Mouse (Mus musculus) gastrocnemius, postnatal 25 days (tissue): Measurements from ENCODE around the gene Ntmt1. TPM values are rescaled to one million over a fixed set of nuclear protein-coding genes. Genes with fewer than 3 reads are reported as not detected.

Source experiments
- DNase-seq: peaks from one replicate; pipeline ENCODE4 v3.0.0; 2022
- total RNA-seq, 2 experiments: library from RNA; stranded (reverse); gene quantifications; 1 replicate in 1 of 2; 2 replicates in 1 of 2; pipeline ENCODE4 v1.2.3; 2021

Gene Ntmt1
- total RNA-seq, 2 experiments from 2014 or later: 15.6 to 16.2 TPM

DNA sequence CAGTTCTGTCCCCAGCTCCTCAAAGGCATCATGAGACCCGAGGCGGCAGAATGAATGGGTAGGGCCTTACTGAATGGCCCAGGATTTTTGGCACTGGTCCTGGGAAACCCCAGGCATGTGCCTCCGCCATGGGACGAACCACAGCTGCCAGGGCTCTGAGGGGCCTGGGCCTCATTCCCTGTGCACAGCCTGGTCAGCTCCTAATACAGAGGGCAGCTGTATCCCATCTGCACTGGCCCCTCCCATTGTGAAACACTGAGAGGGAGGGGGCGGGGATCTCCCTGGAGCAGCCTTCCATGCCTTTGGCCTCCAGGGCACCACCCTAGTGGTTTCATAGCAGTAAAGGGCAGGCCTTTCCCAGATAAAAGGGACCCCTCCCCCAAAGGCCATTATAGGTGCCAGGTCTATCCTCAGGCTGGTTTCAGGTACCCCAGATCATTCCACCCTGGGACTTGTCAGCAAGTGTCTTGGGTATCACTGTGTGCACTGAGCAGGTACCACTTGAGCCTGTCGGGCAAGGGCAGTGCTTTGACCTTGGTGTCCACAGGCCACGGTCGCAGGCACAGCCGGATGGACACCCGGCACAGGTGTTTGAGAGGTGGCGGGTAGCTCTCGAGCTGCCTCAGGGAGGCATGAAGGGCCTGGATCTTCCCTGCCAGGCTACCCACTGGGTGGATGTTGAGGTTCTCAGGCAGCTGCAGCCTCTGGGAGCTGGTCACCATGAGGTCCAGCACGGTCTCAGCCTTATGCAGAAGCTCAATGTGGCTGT, 15.9 kb downstream of the Ntmt1 start:
- peak; percentile 40 for DNase-seq

DNA sequence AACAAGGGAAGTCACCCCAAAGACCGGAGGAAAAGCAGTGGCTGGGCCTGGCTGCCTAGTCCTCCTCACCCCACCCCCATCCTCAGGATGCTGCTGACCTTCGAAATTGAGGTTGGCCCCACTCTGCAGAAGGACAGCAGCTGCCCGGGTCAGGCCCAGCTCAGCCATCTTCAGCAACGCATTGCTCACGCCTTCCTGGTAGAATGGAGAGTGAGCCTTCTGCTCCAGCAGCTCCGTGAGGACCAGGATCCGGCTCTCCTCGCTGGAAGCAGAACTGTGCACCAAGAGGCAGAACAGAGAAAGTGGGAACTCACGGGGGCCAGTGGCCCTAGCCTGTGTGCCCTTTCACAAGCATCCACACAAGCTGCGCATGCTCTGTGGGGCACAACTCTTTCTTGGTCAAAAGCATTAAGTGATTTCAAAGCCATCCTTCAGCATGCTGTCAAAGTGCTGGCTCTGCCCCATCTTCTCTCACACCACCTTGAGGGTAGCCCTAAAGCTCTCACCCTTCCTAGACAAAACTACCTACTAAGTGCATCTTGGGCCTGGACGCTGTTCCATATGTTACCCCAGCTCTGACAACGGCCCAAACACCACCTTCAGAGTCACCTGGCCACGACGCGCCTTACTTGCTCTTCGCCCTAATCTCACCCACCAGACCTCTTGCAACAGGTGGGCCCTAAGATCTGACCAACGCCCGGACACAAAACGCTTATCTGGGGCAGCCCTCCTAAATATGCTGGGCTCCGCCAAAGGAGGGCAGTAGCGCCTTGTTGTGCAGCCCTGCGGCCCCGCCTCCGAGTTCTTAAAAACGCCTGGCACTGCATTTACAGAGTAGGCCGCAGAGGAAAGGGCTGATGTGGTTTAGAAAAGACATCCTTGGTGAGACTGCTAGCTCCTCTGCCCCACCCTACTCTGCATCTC, 19.5 kb downstream of the Ntmt1 start:
- peak; percentile 35 for DNase-seq

DNA sequence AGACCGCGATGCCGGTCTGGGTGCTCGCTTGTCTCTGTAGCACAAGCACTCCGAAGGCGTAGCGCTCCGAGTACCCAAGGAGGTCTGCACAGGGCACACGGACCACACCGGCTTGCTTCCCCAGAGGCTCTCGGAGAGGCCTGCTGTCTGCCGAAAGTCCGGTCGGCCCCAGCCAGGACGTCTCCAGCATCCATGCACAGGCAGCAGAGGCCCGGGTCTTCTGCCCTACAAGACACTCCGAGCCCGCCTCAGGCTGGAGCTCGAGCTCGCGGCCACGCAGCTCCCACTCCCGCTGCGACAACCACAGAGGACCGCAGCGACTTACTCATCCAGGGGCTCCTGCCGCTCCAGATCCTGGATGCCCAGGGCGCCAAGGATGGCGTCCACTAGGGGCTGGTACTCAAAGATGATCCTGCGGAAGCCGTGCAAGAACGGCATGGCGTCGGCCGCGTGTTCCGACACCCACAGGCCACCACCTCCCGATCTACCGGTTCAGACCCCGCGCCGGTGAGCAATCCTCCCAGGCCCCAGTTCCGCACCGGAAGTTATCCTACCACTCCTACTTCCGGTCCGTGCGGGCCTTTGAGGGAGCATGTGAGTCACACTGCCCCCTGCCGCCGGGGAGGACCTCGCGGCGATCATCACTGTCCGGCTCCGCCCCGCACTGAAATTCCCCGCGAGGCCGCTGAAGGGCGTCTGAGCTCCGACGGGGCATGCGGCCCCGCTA, 20.3 kb downstream of the Ntmt1 start:
- peak; percentile 91 for DNase-seq

GRCm38 (mm10) chr2:30829315-30829714, 21.7 kb downstream of the Ntmt1 start:
- DNase-seq: no peak

DNA sequence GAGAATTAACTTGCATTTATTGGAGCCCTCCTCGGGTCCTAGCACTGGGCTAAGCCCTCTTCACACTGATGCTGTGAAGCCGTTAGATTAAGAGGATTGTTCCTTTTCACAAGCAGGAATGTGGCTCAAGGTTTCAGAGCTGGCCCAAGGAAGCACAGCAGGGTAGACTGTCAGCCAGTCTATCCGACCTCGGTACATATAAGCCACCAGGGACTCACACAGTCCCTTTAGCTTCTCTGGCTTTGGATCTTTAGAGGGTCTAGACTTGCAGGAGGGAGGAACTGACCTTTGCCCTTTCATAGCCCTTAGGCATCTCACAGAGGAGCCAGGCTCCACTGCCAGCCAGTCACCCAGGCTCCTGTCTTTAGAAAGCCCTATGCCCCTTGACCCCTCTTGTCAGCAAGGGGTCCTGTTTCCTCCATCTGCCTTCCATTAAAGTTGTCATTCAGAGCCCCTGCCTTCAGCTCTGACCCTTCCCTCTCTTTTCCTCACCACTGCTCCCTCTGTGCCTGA, 22.7 kb downstream of the Ntmt1 start, which contains the start of gene Asb6:
Asb6 (minus strand) TSS at position 51 of the 513 bp plus-strand sequence.
- DNase-seq: no peak

- DNase-seq: no peak
Measured at GRCm38 (mm10) chr2:30833644-30834043, 26.0 kb downstream of the Ntmt1 start.

DNA sequence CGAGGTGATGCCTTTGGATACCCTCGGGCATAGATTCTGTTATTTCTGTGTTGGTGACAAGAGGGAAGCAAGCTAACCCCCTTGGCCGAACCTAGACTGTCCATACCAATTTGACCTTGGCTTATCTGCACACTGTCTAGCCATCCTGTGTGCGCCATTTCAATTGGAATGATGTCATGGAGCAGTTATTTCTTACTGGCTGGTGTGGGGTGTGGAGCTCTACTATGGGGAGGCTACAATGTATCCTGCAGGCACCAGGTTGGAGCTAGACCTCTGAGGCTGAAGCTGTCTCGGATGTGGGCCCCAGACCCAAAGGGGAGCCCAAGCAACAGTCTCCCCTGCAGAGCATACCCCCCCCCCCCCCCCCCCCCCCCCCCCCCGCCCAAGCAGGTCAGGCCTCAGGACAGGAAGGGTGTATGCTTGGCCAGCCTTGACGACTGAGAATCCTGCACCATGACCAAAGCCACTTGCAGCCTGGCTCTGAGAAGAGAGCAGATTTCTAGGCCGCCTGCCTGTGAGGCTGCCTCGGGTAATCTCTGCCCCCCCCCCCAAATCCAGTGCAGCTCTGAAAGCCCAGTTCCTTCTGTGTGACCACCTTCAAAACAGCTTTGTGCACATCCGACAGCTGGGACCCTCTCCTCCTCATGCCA, 26.9 kb downstream of the Ntmt1 start, which contains the start of gene Prrx2:
Prrx2 (plus strand) TSS at position 600 of the 650 bp plus-strand sequence.
- DNase-seq: no peak

DNA sequence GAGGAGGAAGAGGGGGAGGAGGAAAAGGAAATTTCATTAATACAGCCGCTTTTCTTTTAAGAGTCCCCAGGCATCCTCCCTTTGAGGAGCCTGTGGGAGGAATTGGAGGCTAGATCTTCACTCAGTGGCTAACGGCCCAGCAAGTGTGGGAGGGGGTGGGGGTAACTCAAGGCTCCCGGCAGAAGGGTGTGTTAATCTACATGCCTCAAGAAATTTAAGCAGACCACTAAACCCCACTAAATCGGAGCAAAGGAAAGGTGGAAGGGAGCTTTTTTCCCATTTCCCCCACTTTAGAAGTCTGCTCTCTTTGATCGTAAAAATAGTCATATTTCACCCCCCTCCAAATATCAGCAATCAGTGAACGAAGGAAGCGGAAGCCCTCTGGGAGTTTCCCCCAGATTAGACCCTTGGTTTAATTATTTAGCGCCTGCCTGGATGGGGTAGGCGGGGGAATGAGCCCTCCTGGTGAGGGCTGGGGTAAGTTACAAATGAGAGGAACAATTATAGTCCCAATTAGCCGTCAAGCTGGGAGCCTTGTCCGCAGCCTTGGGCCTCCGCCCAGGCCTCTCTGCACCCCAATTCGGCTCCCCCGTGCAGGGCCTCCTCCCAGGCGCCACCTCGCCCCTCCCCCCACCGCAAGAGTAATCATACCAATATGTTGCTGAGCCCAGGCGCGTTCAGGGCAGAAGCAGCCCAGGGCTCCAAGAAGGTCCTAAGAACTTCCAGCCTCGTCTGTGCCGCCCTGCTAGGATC, 28.8 kb downstream of the Ntmt1 start:
- no peak for DNase-seq

DNA sequence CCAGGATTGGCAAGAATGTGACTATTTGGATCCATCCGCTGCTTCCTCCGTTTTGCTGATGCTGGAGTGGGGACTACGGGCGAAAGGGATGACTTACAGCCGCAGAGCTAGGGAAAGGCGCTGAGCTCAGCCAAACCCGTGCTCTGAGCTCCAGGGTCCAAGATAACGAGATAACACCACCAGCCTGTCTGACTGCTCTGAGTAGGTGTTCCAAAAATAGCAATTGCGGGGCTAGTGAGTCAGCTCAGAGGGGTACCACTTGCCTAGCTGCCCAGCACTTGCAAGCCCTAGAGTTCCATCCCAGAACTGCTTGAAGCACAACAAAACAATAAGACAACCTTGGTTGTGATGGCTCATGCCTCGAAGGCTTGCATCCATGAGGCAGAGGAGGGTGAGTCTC, 35.0 kb downstream of the Ntmt1 start:
- DNase-seq: no peak

- DNase-seq: peak; percentile 49
Measured at GRCm38 (mm10) chr2:30845152-30846070, 37.8 kb downstream of the Ntmt1 start.

GRCm38 (mm10) chr2:30846236-30846635, 38.6 kb downstream of the Ntmt1 start:
- no peak for DNase-seq

- DNase-seq: no peak
Measured at GRCm38 (mm10) chr2:30846723-30847122, 39.1 kb downstream of the Ntmt1 start.

DNA sequence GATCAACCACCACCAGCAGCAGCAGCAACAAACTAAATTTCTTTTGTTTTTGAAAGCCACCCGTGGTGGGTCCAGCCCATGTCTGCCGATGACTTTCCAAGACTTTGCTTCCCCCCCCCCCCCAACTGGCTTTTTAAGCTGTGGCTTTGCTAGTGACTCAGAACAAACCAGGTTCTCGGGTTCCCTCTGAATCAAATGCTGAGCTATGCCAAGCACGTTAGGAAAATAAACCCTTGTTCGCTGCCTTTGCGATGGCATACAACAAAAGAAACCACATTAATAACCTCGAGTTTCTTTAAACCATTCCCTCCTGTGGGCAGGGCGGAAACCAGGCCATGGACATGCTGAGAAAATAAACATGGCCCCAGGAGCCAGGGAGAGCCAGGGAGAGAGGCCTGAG, 40.6 kb downstream of the Ntmt1 start:
- no peak for DNase-seq

DNA sequence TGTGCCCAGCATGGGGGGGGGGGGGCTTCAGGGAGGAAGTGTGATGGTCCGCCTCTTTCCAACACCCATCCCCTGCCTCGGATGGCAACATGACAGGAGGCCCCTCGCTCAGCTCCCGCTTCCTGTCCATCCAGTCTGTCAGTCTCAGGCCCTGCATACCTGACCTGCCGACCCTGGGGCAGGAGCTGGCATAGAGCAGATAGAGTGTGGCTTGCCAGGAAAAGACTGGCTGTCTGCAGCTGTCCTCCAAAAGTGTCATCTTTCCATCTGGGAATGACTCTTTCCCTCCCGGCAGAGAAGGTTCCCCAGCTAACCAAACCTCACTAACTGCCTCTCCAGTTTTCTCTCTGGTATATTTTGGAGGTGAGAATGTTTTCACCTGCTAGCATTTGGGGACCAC, 43.0 kb downstream of the Ntmt1 start:
- no peak for DNase-seq

GRCm38 (mm10) chr2:30852771-30853313, 45.2 kb downstream of the Ntmt1 start:
- no peak for DNase-seq

DNA sequence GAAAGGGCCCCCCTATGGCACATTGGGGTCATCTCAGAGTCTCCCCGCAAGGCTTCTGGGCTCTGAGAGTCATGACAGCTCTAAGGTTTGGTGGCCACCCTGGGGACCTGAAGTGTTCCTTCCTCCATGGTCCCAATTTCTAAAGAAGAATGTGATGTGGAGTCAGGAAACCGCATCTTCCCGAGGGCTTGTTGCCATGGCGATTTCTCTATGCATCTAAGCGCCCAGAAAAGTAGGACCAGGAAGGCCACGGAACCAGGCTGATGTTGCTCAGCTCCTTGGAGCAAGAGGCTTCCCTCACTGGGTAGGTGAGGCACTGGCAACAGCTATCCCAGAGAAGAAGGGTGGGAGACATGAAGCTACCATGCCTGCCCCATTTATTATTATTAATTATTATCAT, 49.5 kb downstream of the Ntmt1 start:
- no peak for DNase-seq

DNA sequence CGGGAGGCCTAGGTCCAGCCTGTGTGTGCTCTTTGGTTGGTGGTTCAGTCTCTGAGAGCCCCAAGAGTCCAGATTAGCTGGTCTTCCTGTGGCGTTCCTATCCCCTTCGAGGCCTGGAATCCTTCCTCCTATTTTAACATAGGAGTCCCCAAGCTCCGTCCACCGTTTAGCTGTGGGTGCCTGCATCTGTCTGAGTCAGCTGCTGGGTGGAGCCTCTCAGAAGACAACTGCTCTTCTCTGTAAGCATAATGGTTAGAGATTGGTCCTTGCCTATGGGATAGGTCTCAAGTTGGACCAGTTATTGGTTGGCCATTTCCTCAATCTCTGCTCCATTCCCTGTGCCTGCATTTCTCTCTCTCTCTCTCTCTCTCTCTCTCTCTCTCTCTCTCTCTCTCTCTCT, 52.2 kb downstream of the Ntmt1 start:
- DNase-seq: no peak

DNA sequence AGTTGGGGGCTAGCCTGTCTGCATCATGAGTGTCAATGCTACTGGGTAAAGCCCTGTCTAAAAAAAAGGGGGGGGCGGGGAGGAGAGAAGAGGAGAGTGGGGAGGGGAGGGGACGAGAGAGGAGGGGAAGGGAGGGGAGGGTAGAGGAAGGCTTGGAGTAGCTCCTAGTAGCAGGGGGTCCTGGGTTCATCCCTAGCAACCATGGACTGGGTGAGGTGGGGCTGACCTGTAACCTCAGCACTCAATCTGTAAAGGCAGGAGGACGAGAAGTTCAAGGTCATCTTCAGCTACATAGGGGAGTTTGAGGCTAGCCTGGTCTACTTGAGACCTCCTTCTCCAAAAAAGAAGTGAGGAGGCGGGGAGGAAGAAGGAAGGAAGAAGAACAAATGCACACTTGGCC, 54.5 kb downstream of the Ntmt1 start:
- DNase-seq: no peak

DNA sequence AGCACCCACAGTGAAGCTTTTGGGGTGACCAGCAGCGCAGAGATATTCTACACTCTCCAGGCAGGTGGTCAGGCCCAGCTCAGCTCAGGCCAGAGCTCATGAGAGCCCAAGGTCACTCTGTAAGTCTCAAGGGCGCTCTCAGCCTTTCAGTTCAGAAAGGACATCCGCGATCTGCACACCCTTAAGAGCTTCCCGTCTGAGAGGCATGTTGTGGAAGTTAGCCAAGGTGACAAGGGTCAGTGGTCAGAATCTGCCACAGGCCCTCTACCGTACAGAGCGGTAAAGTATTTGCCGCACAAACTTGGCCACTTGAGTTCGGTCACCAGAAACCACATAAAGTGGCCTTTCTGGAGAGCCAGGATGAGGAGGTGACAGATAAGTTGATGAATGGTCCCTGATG, 55.9 kb downstream of the Ntmt1 start:
- no peak for DNase-seq
